Mouse (Mus musculus): Measurements from ENCODE around the gene Srrm3. TPM values are rescaled to one million over a fixed set of nuclear protein-coding genes. Genes with fewer than 3 reads are reported as not detected.

The Srrm3 gene
- polyA plus RNA-seq, 1 experiment from 2014 or later, result not detected

GRCm38 (mm10) chr5:135852421-135852820 is 45.7 kb downstream of the Srrm3 start:
- no peaks in the 10 kb centered on the region for H3K9me3 ChIP-seq (ENCODE audit: low read length)
- H3K27ac ChIP-seq (ENCODE audit: low read depth), result no peak overlapping the region
- no peak overlapping the region for H3K4me2 ChIP-seq (ENCODE audit: low read depth, low read length)
- 2% methylated on average over 10 of the region's 10 CpGs for WGBS (ENCODE audit: insufficient replicate concordance)
- H3K4me3 ChIP-seq (ENCODE audit: low read depth, low read length), result no peak overlapping the region
- ATAC-seq (no peak), DNase-seq (no peak)
- no peak overlapping the region for H3K9ac ChIP-seq (replicated peaks)
- peaks cover 69% of the 10 kb centered on the region for H3K27me3 ChIP-seq (ENCODE audit: insufficient read depth, low read length)
- TF ChIP-seq EP300 (IDR thresholded peaks at IDR 0.05; ENCODE audit: low read depth), result no peak
- TF ChIP-seq CTCF (IDR thresholded peaks at IDR 0.05; ENCODE audit: low read depth), result no peak
- H3K4me1 ChIP-seq (ENCODE audit: insufficient read depth), result no peaks in the 10 kb centered on the region
- H3K36me3 ChIP-seq (replicated peaks; ENCODE audit: insufficient read depth, low read length), result no peaks in the 10 kb centered on the region

GRCm38 (mm10) chr5:135853731-135854130 is 47.0 kb downstream of the Srrm3 start:
- H3K4me3 ChIP-seq (ENCODE audit: low read depth, low read length), result no peak overlapping the region
- peaks cover 82% of the 10 kb centered on the region for H3K27me3 ChIP-seq (ENCODE audit: insufficient read depth, low read length)
- H3K9ac ChIP-seq (replicated peaks), result no peak overlapping the region
- TF ChIP-seq CTCF (IDR thresholded peaks at IDR 0.05; ENCODE audit: low read depth) (no peak), EP300 (IDR thresholded peaks at IDR 0.05; ENCODE audit: low read depth) (no peak)
- no peak for DNase-seq
- no peaks in the 10 kb centered on the region for H3K9me3 ChIP-seq (ENCODE audit: low read length)
- H3K27ac ChIP-seq (ENCODE audit: low read depth), result no peak overlapping the region
- no peak overlapping the region for H3K4me2 ChIP-seq (ENCODE audit: low read depth, low read length)
- 44% methylated on average over 7 of the region's 7 CpGs for WGBS (ENCODE audit: insufficient replicate concordance)
- H3K4me1 ChIP-seq (ENCODE audit: insufficient read depth), result no peaks in the 10 kb centered on the region
- H3K36me3 ChIP-seq (replicated peaks; ENCODE audit: insufficient read depth, low read length), result no peaks in the 10 kb centered on the region
- no peak for ATAC-seq

GRCm38 (mm10) chr5:135855156-135855555 is 48.5 kb downstream of the Srrm3 start:
- H3K9me3 ChIP-seq (ENCODE audit: low read length), result no peaks in the 10 kb centered on the region
- peaks cover 77% of the 10 kb centered on the region for H3K27me3 ChIP-seq (ENCODE audit: insufficient read depth, low read length)
- 0% methylated on average over 4 of the region's 4 CpGs for WGBS (ENCODE audit: insufficient replicate concordance)
- no peak overlapping the region for H3K4me3 ChIP-seq (ENCODE audit: low read depth, low read length)
- no peaks in the 10 kb centered on the region for H3K36me3 ChIP-seq (replicated peaks; ENCODE audit: insufficient read depth, low read length)
- no peak overlapping the region for H3K27ac ChIP-seq (ENCODE audit: low read depth)
- H3K9ac ChIP-seq (replicated peaks), result no peak overlapping the region
- no peak overlapping the region for H3K4me2 ChIP-seq (ENCODE audit: low read depth, low read length)
- DNase-seq (peak; percentile 83), ATAC-seq (0 out of 2 replicates have a peak, but pooled peaks have one; percentile 41)
- TF ChIP-seq EP300 (IDR thresholded peaks at IDR 0.05; ENCODE audit: low read depth) (no peak), CTCF (IDR thresholded peaks at IDR 0.05; ENCODE audit: low read depth) (peak; percentile 92)
- H3K4me1 ChIP-seq (ENCODE audit: insufficient read depth), result no peaks in the 10 kb centered on the region

GRCm38 (mm10) chr5:135866662-135867061 is 60.0 kb downstream of the Srrm3 start:
- no peak for TF ChIP-seq CTCF (IDR thresholded peaks at IDR 0.05; ENCODE audit: low read depth)
- TF ChIP-seq EP300 (IDR thresholded peaks at IDR 0.05; ENCODE audit: low read depth), result no peak
- ATAC-seq, result no peak

DNA sequence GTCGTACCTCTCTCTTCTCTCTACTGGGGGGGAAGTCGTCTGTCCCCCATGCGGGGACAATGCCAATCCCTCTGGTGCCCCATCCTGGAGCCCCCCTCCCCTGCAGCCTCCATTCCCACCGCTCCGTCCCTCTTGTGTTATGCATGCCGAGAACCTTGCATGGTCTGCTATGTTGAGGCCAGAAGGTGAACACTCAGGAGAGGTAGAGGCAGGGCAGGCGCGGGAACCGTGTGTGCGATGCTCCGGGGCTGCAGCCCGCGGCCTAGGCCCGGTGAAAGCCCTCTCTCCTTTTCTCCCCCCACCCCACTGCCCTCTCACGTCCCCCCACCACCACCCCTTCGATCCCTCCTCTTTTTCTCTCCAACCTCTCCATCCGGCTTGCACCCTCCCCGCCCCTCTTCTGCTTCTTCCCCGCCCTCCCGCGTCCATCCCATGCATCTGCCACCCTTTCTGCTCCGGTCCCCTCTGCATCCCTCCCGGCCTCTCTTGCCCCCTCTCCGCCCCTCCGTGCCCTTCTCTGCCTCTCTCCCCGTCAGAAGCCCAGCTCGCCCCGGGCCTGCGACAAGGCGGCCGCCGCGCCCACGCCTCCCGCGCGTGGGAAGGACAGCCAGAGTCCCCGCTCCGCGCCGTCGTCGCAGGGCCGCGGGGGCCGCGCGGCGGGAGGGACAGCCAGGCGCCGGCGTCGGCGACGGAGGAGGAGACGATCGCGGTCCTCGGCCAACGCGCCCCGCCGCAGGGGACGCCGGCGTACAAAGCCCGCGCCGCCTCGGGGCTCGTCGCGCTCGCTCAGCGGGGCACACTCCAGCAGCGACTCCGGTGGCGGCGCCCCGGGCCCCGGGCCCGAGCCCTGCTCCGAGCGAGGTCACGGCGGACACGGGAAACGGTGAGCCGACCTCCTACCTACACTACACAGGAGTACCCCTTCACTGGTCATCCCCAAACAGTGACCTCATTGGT is 61.2 kb downstream of the Srrm3 start:
- Histone ChIP-seq H3K27me3 (ENCODE audit: insufficient read depth, low read length) (peaks cover 60% of the 10 kb centered on the region), H3K4me2 (ENCODE audit: low read depth, low read length) (peak overlapping the region; percentile 60), H3K36me3 (replicated peaks; ENCODE audit: insufficient read depth, low read length) (no peaks in the 10 kb centered on the region), H3K9me3 (ENCODE audit: low read length) (no peaks in the 10 kb centered on the region), H3K9ac (replicated peaks) (no peak overlapping the region), H3K4me3 (ENCODE audit: low read depth, low read length) (peak overlapping the region; percentile 17; the same call in 1 of the 2 replicates), H3K27ac (ENCODE audit: low read depth) (no peak overlapping the region), H3K4me1 (ENCODE audit: insufficient read depth) (no peaks in the 10 kb centered on the region)
- TF ChIP-seq EP300 (IDR thresholded peaks at IDR 0.05; ENCODE audit: low read depth) (no peak), CTCF (IDR thresholded peaks at IDR 0.05; ENCODE audit: low read depth) (no peak)
- no peak for DNase-seq
- 5% methylated on average over 46 of the region's 89 CpGs for WGBS (ENCODE audit: insufficient replicate concordance)
- ATAC-seq, result no peak

More at GRCm38 (mm10) chr5:135866662-135867061, 60.0 kb downstream of the Srrm3 start:
- Histone ChIP-seq H3K4me3 (ENCODE audit: low read depth, low read length) (no peak overlapping the region), H3K4me1 (ENCODE audit: insufficient read depth) (no peaks in the 10 kb centered on the region), H3K36me3 (replicated peaks; ENCODE audit: insufficient read depth, low read length) (no peaks in the 10 kb centered on the region), H3K9me3 (ENCODE audit: low read length) (no peaks in the 10 kb centered on the region), H3K27me3 (ENCODE audit: insufficient read depth, low read length) (peaks cover 53% of the 10 kb centered on the region), H3K4me2 (ENCODE audit: low read depth, low read length) (no peak overlapping the region), H3K9ac (replicated peaks) (no peak overlapping the region), H3K27ac (ENCODE audit: low read depth) (no peak overlapping the region)
- DNase-seq, result no peak
- WGBS (ENCODE audit: insufficient replicate concordance), result 38% methylated on average over 8 of the region's 8 CpGs

DNA sequence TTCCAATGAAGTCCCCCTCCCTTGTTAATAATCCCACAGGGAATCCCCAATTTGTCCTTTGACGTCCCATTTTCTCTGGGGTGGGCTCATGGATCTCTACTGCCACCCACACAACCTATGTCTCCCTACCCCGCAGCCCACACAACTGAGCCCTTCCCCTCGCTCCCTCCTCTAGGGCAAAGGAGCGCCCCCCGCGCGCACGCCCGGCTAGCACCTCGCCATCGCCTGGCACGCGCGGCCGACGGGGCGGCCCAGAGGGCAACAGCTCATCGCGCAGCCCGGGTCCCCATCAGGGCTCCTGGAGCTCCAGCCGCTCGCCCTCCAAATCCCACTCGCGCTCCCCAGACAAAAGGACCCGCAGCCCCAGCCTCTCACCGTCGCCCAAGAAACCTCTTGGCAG is 62.0 kb downstream of the Srrm3 start:
- no peak for TF ChIP-seq CTCF (IDR thresholded peaks at IDR 0.05; ENCODE audit: low read depth)
- no peak for TF ChIP-seq EP300 (IDR thresholded peaks at IDR 0.05; ENCODE audit: low read depth)
- peaks cover 63% of the 10 kb centered on the region for H3K27me3 ChIP-seq (ENCODE audit: insufficient read depth, low read length)
- H3K4me3 ChIP-seq (ENCODE audit: low read depth, low read length), result peak overlapping the region; percentile 17; the same call in 1 of the 2 replicates
- H3K9ac ChIP-seq (replicated peaks), result no peak overlapping the region
- H3K9me3 ChIP-seq (ENCODE audit: low read length), result no peaks in the 10 kb centered on the region
- peak overlapping the region; percentile 60; the same call in 1 of the 2 replicates for H3K4me2 ChIP-seq (ENCODE audit: low read depth, low read length)
- H3K36me3 ChIP-seq (replicated peaks; ENCODE audit: insufficient read depth, low read length), result no peaks in the 10 kb centered on the region
- no peaks in the 10 kb centered on the region for H3K4me1 ChIP-seq (ENCODE audit: insufficient read depth)
- H3K27ac ChIP-seq (ENCODE audit: low read depth), result no peak overlapping the region
- ATAC-seq (no peak), DNase-seq (no peak)
- WGBS (ENCODE audit: insufficient replicate concordance), result 5% methylated on average over 25 of the region's 27 CpGs

All from liver, postnatal 0 days (tissue).